ENCODE assay signal across 16 mouse cellular contexts in genomic region chr2:130789642-130790041, GRCm38 (mm10).
"Had no signal": no experiment of that assay in that cellular context is flagged by ENCODE, and none has a peak within 500 bp of the region (broad histone marks: within the 10 kb centered on the region; RNA-seq: fewer than 3 reads in every experiment).

No protein-coding gene starts in this region.

- DNase-seq: liver, postnatal 0 days; lung, adult 2 months; lung, postnatal 14 days; lung, postnatal 36 days; midbrain, embryonic 14.5 days; right cerebral cortex, postnatal 14 days; thymus, adult 18-20 months; thymus, postnatal 14 days; thymus, postnatal 36 days had no signal

- H3K9ac ChIP-seq: liver, postnatal 0 days; lung, embryonic 15.5 days; midbrain, embryonic 12.5 days; neural tube, embryonic 12.5 days had no signal

- ATAC-seq: liver, postnatal 0 days; lung, postnatal 0 days; midbrain, embryonic 16.5 days had no signal

- H3K4me2 ChIP-seq: lung, embryonic 15.5 days; midbrain, embryonic 12.5 days; neural tube, embryonic 12.5 days had no signal

- H3K27ac ChIP-seq: lung, embryonic 15.5 days; macrophage; midbrain, embryonic 12.5 days; neural tube, embryonic 12.5 days had no signal

- H3K4me1 ChIP-seq: lung, embryonic 15.5 days; midbrain, embryonic 12.5 days; neural tube, embryonic 12.5 days had no signal

- H3K9me3 ChIP-seq: lung, embryonic 15.5 days; megakaryocyte, embryonic 14.5 days; midbrain, embryonic 12.5 days; neural tube, embryonic 12.5 days had no signal

- H3K27me3 ChIP-seq: lung, embryonic 15.5 days; megakaryocyte, embryonic 14.5 days; midbrain, embryonic 12.5 days; neural tube, embryonic 12.5 days had no signal

- H3K4me3 ChIP-seq: lung, embryonic 15.5 days; megakaryocyte, embryonic 14.5 days; midbrain, embryonic 12.5 days; neural tube, embryonic 12.5 days had no signal
